Mouse (Mus musculus) hindbrain, embryonic 11.5 days (tissue): Measurements from ENCODE around the gene St6galnac6. TPM values are rescaled to one million over a fixed set of nuclear protein-coding genes. Genes with fewer than 3 reads are reported as not detected.
A peak's percentile ranks its signal among the peaks of the same experiment; 100 is the strongest.

Experiments
- ATAC-seq: fragments of 200-750 bp; cut with Nextera tagmentation; 2 replicates; pipeline ENCODE4 v1.8.0; 2017; ENCODE audit warnings: mild to moderate bottlenecking, moderate TSS enrichment, moderate library complexity; ENCODE audit not compliant: low FRiP score
- DNase-seq: peaks from one replicate; pipeline ENCODE4 v3.0.0-alpha.2; 2015; ENCODE audit warnings: low spot score
- H3K27ac ChIP-seq: fragments of 300-500 bp; sonication (generic); 2 replicates; pipeline ENCODE4 v1.5.1; 2014; ENCODE audit warnings: mild to moderate bottlenecking, low read depth, low read length
- H3K27me3 ChIP-seq: fragments of 300-500 bp; sonication (generic); 2 replicates; pipeline ENCODE4 v1.6.1; 2014; ENCODE audit warnings: mild to moderate bottlenecking, low read length, moderate library complexity, mixed read lengths; ENCODE audit not compliant: control insufficient read depth, insufficient read depth
- H3K36me3 ChIP-seq: fragments of 300-500 bp; sonication (generic); 2 replicates; pipeline ENCODE4 v1.6.1; 2014; ENCODE audit warnings: mild to moderate bottlenecking, low read length, moderate library complexity, mixed read lengths; ENCODE audit not compliant: control insufficient read depth, insufficient read depth
- H3K4me1 ChIP-seq: fragments of 300-500 bp; sonication (generic); replicated peaks from 2 replicates; pipeline ENCODE4 v1.6.1; 2014; ENCODE audit warnings: low read length, mixed read lengths; ENCODE audit not compliant: control insufficient read depth, insufficient read depth
- H3K4me2 ChIP-seq: fragments of 300-500 bp; sonication (generic); replicated peaks from 2 replicates; pipeline ENCODE4 v1.6.1; 2014; ENCODE audit warnings: mild to moderate bottlenecking, low read depth, low read length
- H3K4me3 ChIP-seq: fragments of 300-500 bp; sonication (generic); 2 replicates; pipeline ENCODE4 v1.5.1; 2014; ENCODE audit warnings: low read depth, low read length
- H3K9ac ChIP-seq: fragments of 300-500 bp; sonication (generic); 2 replicates; pipeline ENCODE4 v1.6.1; 2014; ENCODE audit warnings: low read depth, low read length
- H3K9me3 ChIP-seq: fragments of 300-500 bp; sonication (generic); 2 replicates; pipeline ENCODE4 v1.6.1; 2016; ENCODE audit warnings: low read length; ENCODE audit not compliant: control insufficient read depth
- WGBS: fragments of 180-500 bp; shearing (Covaris S2); extraction: QIAGEN DNeasy Blood & Tissue Kit; methylation state at CpG from one replicate; pipeline ENCODE4 v1.1.7; 2014; 5-methylcytosine and 5-hydroxymethylcytosine counted together
- polyA plus RNA-seq: library from polyadenylated mRNA; unstranded; fragments of >200 nt; fragmentation: Nextera tagmentation; extraction: Ambion mirVana; gene quantifications from 2 replicates; pipeline ENCODE4 v1.2.1, GENCODE M21; 2014

St6galnac6 gene
- polyA plus RNA-seq, 1 experiment from 2014 or later, result 5.0 TPM

DNA sequence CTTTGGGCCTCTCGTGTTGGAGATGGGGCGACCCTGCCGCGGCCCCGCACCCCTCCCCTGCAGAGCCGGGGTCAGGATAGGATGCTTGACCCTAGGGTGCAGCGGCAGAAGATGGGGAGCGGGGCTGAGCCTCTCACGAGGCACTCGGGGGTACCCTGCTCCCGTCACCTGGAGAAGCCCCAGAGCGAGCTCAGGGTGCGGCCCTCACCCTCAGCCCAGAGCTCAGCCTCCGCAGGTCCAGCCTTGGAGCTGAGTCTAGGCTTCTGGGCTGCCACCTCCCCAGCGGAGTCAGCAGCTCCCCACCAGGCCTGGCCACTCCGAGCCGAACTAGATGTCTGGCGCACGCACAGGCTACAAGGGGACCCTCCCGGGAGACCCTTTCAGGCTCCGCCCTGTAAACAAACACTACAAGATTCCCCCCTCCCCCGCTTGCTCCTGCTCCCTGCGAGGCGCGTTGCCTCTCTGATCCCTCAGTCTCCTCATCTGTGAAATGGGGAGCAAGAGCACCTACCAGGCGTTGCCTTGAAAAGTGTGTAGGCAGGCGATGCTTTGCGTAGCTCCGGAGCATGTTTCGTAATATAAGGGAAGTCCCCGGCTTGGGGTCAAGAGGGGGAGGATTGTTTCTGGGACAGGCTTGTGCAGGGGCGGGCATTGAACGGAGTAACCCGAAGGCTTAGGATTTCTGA, 7.9 kb downstream of the St6galnac6 start:
- peaks cover 7% of the 10 kb centered on the region; the same call in 1 of the 2 replicates for H3K4me1 ChIP-seq
- H3K9ac ChIP-seq, result peak overlapping the region; percentile 78
- H3K27me3 ChIP-seq, result peaks cover 4% of the 10 kb centered on the region; the same call in 1 of the 2 replicates
- no peak overlapping the region for H3K27ac ChIP-seq
- ATAC-seq (peak; percentile 38; the same call in 1 of the 2 replicates), DNase-seq (peak; percentile 62)
- H3K4me2 ChIP-seq, result peak overlapping the region; percentile 91
- H3K36me3 ChIP-seq, result no peaks in the 10 kb centered on the region
- peak overlapping the region; percentile 68 for H3K4me3 ChIP-seq
- 4% methylated on average over 32 of the region's 34 CpGs for WGBS
- no peaks in the 10 kb centered on the region for H3K9me3 ChIP-seq

DNA sequence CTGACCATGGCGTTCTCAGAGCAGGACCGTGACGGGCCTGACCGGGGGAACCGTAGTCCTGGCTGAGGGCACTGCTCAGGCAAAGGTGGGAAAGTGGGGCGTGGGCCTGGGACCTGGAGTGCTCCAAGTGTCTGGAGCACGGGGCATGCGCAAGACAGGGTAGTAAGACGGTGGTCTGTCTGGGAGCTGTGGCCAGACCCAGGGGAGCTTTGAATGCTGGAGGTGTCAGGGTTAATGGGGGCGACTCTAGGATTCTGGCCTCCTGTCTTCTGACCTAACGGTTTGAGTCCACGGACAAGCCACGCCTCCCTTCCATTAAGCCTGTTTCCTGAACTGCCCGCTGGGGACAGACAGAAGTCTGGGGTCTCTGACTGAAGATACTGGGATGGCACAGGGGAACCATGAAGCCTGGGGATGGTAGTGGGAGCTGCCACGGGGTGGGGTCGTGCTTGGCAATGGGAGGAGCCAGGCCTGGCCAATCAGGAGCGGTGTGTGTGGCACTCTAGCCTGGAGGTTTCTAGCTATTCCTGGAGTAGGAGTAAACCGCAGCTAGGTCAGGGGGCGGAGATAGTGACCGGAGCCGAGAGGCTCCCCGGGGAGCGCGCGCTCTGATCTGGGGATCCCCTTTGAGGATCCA, 8.8 kb downstream of the St6galnac6 start:
- WGBS, result 7% methylated on average over 25 of the region's 25 CpGs
- H3K36me3 ChIP-seq, result no peaks in the 10 kb centered on the region
- ATAC-seq, result peak; percentile 38; the same call in 1 of the 2 replicates

DNA sequence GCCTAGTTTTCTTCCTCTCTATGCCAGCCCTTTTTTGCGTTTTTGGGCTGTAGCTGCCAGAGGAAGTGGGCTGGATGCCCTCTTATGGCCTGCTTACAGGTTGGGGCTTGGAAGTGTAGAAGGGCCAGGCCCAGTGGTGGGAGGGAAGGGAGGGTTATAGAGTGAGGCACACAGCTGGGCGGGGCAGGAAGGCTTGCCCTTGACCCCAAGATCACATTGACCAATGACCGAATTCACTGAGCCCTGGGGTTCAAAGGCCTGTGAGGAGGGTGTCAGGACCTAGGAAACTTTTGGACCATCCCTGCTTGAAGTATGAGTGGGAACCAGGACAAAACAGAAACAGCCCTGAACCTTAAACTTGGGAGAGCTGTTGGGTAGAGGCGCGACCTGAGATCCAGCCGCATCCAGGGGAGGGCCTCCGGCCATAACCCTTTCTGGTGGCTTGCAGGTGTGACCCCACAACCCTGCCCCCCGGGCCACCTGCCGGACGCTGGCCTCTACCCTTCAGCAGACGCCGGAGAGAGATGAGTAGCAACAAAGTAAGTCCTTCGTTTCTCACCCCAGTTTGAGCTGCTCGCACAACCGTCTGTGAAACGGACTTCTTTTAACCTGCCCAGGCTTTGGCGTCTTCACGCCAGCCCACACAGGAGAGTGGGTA, 9.4 kb downstream of the St6galnac6 start:
- no peak overlapping the region for H3K27ac ChIP-seq
- peak overlapping the region; percentile 25 for H3K4me2 ChIP-seq
- no peak overlapping the region for H3K4me3 ChIP-seq
- ATAC-seq (no peak), DNase-seq (no peak)
- H3K9me3 ChIP-seq, result no peaks in the 10 kb centered on the region
- 34% methylated on average over 18 of the region's 18 CpGs for WGBS
- peaks cover 4% of the 10 kb centered on the region; the same call in 1 of the 2 replicates for H3K27me3 ChIP-seq
- H3K4me1 ChIP-seq, result peaks cover 7% of the 10 kb centered on the region; the same call in 1 of the 2 replicates
- H3K9ac ChIP-seq, result 0 out of 2 replicates have a peak overlapping the region, but pooled peaks have one; percentile 4
- no peaks in the 10 kb centered on the region for H3K36me3 ChIP-seq

More for the DNA sequence above, 8.8 kb downstream of the St6galnac6 start:
- Histone ChIP-seq H3K27me3 (peaks cover 4% of the 10 kb centered on the region; the same call in 1 of the 2 replicates), H3K9me3 (no peaks in the 10 kb centered on the region), H3K27ac (no peak overlapping the region), H3K4me3 (0 out of 2 replicates have a peak overlapping the region, but pooled peaks have one; percentile 12), H3K9ac (0 out of 2 replicates have a peak overlapping the region, but pooled peaks have one; percentile 4), H3K4me2 (peak overlapping the region; percentile 25), H3K4me1 (peaks cover 7% of the 10 kb centered on the region; the same call in 1 of the 2 replicates)
- peak; percentile 61 for DNase-seq

DNA sequence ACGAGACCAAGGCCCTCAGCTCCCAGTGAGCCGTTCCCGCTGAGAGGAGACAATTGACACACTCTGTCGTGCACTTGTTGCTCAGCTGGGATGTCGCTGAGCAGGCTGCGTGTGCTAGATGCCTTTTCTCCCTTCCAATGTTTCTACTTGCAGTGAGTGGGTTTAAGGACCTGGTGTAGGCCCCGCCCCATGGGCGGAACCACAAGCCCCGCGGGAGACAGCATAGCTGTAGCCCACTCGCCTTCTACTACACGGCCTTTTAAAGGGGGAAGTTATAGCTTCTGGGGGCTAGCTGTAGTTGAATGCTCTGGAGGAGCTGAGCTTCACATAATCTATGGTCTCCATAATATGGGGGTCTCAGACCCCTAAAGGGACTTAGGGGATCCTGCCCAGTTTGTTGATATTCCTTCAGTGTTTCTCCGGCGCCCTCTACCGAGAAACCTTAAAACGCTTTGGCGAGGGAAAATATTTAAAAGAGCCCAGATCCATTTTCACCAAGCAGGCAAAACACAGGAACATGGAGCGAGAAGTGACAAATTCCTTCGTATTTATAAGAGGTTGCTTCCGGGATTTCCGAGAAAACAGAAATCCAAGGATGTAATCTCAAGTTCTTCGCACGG, 11.2 kb downstream of the St6galnac6 start:
- Histone ChIP-seq H3K4me3 (peak overlapping the region; percentile 15), H3K27ac (no peak overlapping the region), H3K9me3 (no peaks in the 10 kb centered on the region), H3K4me2 (peak overlapping the region; percentile 34), H3K9ac (no peak overlapping the region), H3K27me3 (peaks cover 4% of the 10 kb centered on the region; the same call in 1 of the 2 replicates), H3K36me3 (no peaks in the 10 kb centered on the region), H3K4me1 (peaks cover 7% of the 10 kb centered on the region; the same call in 1 of the 2 replicates)
- ATAC-seq, result no peak
- peak; percentile 64 for DNase-seq
- WGBS, result 21% methylated on average over 23 of the region's 23 CpGs

DNA sequence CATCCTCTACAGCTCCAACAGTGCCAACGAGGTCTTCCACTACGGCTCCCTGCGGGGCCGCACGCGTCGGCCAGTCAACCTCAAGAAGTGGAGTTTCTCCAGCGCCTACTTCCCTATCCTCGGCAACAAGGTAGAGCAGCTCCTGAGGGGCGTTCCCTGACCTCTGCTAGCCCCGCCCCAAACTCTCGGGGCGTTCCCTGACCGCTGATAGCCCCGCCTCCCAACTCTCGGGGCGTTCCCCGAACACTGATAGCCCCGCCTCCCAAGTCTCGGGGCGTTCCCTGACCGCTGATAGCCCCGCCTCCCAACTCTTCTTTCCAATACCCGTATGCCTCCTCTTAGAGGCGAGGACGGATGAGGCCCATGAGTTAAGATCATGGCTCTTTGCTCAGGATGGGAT, 12.8 kb downstream of the St6galnac6 start:
- WGBS, result 63% methylated on average over 26 of the region's 26 CpGs

GRCm38 (mm10) chr2:32617109-32617508, 17.6 kb downstream of the St6galnac6 start:
- WGBS, result 94% methylated on average over 1 of the region's 1 CpGs
- no peak overlapping the region for H3K4me3 ChIP-seq
- H3K27ac ChIP-seq, result no peak overlapping the region
- H3K36me3 ChIP-seq, result no peaks in the 10 kb centered on the region
- no peaks in the 10 kb centered on the region for H3K9me3 ChIP-seq
- no peak overlapping the region for H3K4me2 ChIP-seq
- H3K4me1 ChIP-seq, result peaks cover 2% of the 10 kb centered on the region; the same call in 1 of the 2 replicates
- ATAC-seq, result no peak
- no peak for DNase-seq
- no peak overlapping the region for H3K9ac ChIP-seq
- H3K27me3 ChIP-seq, result no peaks in the 10 kb centered on the region

More for the DNA sequence above, 12.8 kb downstream of the St6galnac6 start:
- H3K9me3 ChIP-seq, result no peaks in the 10 kb centered on the region
- H3K27ac ChIP-seq, result no peak overlapping the region
- H3K27me3 ChIP-seq, result peaks cover 4% of the 10 kb centered on the region; the same call in 1 of the 2 replicates
- H3K9ac ChIP-seq, result no peak overlapping the region
- no peak for ATAC-seq
- peaks cover 7% of the 10 kb centered on the region; the same call in 1 of the 2 replicates for H3K4me1 ChIP-seq
- no peaks in the 10 kb centered on the region for H3K36me3 ChIP-seq
- H3K4me2 ChIP-seq, result no peak overlapping the region
- H3K4me3 ChIP-seq, result no peak overlapping the region
- no peak for DNase-seq

GRCm38 (mm10) chr2:32617601-32618000, 18.1 kb downstream of the St6galnac6 start:
- ATAC-seq (no peak), DNase-seq (no peak)
- WGBS, result 96% methylated on average over 4 of the region's 4 CpGs

GRCm38 (mm10) chr2:32618051-32618450, 18.5 kb downstream of the St6galnac6 start:
- no peaks in the 10 kb centered on the region for H3K27me3 ChIP-seq
- WGBS, result 73% methylated on average over 9 of the region's 9 CpGs
- DNase-seq (no peak), ATAC-seq (no peak)
- H3K9ac ChIP-seq, result no peak overlapping the region
- H3K27ac ChIP-seq, result no peak overlapping the region
- H3K4me2 ChIP-seq, result no peak overlapping the region
- no peaks in the 10 kb centered on the region for H3K9me3 ChIP-seq
- peaks cover 2% of the 10 kb centered on the region; the same call in 1 of the 2 replicates for H3K4me1 ChIP-seq
- no peaks in the 10 kb centered on the region for H3K36me3 ChIP-seq
- no peak overlapping the region for H3K4me3 ChIP-seq

More at GRCm38 (mm10) chr2:32617601-32618000, 18.1 kb downstream of the St6galnac6 start:
- Histone ChIP-seq H3K27ac (no peak overlapping the region), H3K27me3 (no peaks in the 10 kb centered on the region), H3K4me3 (no peak overlapping the region), H3K9me3 (no peaks in the 10 kb centered on the region), H3K4me2 (no peak overlapping the region), H3K36me3 (no peaks in the 10 kb centered on the region), H3K4me1 (peaks cover 2% of the 10 kb centered on the region; the same call in 1 of the 2 replicates), H3K9ac (no peak overlapping the region)
